Mouse (Mus musculus) mature B cell (primary cell): ENCODE data around the gene Prss41.

ENCODE experiments used
- in situ Hi-C: fragments of 300-500 bp; cut with MboI; formaldehyde crosslinking; loops from 2 replicates; pipeline ENCODE4 v1.14.3; 2019

Prss41 gene

GRCm38 (mm10) chr17:23828271-23829001, 15.5 kb downstream of the Prss41 start:
- in situ Hi-C loops: no loop called here

- in situ Hi-C loops: no loop called here
These were observed 18.4 kb downstream of the Prss41 start for GRCm38 (mm10) chr17:23825591-23825990.

- in situ Hi-C loops: no loop called here
These were observed 20.4 kb downstream of the Prss41 start for GRCm38 (mm10) chr17:23823614-23824013.

- in situ Hi-C loops: no loop called here
These were observed 21.0 kb downstream of the Prss41 start for GRCm38 (mm10) chr17:23823018-23823417.

- in situ Hi-C loops: no loop called here
These were observed 21.9 kb downstream of the Prss41 start for GRCm38 (mm10) chr17:23822094-23822493.

GRCm38 (mm10) chr17:23820731-23821130, 23.2 kb downstream of the Prss41 start:
- in situ Hi-C loops: no loop called here

- in situ Hi-C loops: no loop called here
These were observed 24.7 kb downstream of the Prss41 start for GRCm38 (mm10) chr17:23819235-23819634.

GRCm38 (mm10) chr17:23818579-23818978, 25.4 kb downstream of the Prss41 start:
- in situ Hi-C loops: no loop called here

GRCm38 (mm10) chr17:23815641-23816040, 28.3 kb downstream of the Prss41 start:
- in situ Hi-C loops: no loop called here

GRCm38 (mm10) chr17:23807918-23808317, 36.1 kb downstream of the Prss41 start:
- in situ Hi-C loops: no loop called here

- in situ Hi-C loops: no loop called here
These were observed 37.1 kb downstream of the Prss41 start for GRCm38 (mm10) chr17:23806867-23807266.

- in situ Hi-C loops: no loop called here
These were observed 39.4 kb downstream of the Prss41 start for GRCm38 (mm10) chr17:23804426-23805085.

GRCm38 (mm10) chr17:23803366-23804041, 40.5 kb downstream of the Prss41 start:
- in situ Hi-C loops: no loop called here

GRCm38 (mm10) chr17:23802746-23803365, 41.1 kb downstream of the Prss41 start:
- in situ Hi-C loops: no loop called here

GRCm38 (mm10) chr17:23801627-23802026, 42.3 kb downstream of the Prss41 start:
- in situ Hi-C loops: no loop called here

- in situ Hi-C loops: no loop called here
These were observed 46.7 kb downstream of the Prss41 start for GRCm38 (mm10) chr17:23797316-23797715.

GRCm38 (mm10) chr17:23795323-23795722, 48.6 kb downstream of the Prss41 start:
- in situ Hi-C loops: no loop called here

GRCm38 (mm10) chr17:23791079-23791357, 53.0 kb downstream of the Prss41 start:
- in situ Hi-C loops: no loop called here

- in situ Hi-C loops: no loop called here
These were observed 53.5 kb downstream of the Prss41 start, which contains the start of gene Srrm2 for GRCm38 (mm10) chr17:23790269-23791078. TSS of gene Srrm2 (plus strand) at chr17:23790532.

GRCm38 (mm10) chr17:23789749-23790268, 54.2 kb downstream of the Prss41 start:
- in situ Hi-C loops: no loop called here

- in situ Hi-C loops: no loop called here
These were observed 55.0 kb downstream of the Prss41 start for GRCm38 (mm10) chr17:23788973-23789372.
